Mouse (Mus musculus) adrenal gland, adult (tissue): ENCODE results near the gene Gm9803.
A peak's percentile ranks its signal among the peaks of the same experiment; 100 is the strongest.
"Not testable (repeated sequence)": the region's sequence is repeated elsewhere in the genome, so short reads cannot be mapped to it uniquely, and the experiment has no call there.

Source experiments
- DNase-seq, 2 experiments: peaks; one replicate each; pipeline ENCODE4 v3.0.0; 2022 to 2023; ENCODE audit warnings: low spot score in 1 of 2; ENCODE audit not compliant: inconsistent age in 2 of 2

Gene Gm9803

GRCm38 (mm10) chr10:43523931-43524330, at the start of gene Gm9803:
TSS of gene Gm9803 (plus strand) at chr10:43524084.
- not testable (repeated sequence) for DNase-seq

GRCm38 (mm10) chr10:43475376-43475775, 48.5 kb upstream of the Gm9803 start:
- DNase-seq: peak in 1 of 2 experiments; percentile 59

DNA sequence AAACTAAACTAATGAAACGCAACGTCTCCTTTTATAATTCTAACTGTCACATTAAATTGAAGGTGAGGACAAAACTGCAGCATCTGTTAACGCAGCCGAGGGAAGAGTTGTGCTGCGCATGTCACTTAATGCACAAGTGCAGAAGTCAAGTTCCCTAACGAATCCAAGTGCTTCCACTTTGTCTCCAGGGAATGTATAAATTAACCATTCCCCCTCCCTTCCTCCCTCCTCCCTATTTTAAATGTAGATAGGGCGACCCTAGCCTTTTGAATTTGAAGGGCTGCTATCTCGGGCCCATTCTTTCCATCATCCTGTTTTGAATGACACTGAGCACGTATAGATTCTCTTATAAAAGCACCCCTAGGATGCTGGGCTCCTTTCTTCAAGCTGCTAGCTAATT, 46.4 kb upstream of the Gm9803 start:
- no peak for DNase-seq

DNA sequence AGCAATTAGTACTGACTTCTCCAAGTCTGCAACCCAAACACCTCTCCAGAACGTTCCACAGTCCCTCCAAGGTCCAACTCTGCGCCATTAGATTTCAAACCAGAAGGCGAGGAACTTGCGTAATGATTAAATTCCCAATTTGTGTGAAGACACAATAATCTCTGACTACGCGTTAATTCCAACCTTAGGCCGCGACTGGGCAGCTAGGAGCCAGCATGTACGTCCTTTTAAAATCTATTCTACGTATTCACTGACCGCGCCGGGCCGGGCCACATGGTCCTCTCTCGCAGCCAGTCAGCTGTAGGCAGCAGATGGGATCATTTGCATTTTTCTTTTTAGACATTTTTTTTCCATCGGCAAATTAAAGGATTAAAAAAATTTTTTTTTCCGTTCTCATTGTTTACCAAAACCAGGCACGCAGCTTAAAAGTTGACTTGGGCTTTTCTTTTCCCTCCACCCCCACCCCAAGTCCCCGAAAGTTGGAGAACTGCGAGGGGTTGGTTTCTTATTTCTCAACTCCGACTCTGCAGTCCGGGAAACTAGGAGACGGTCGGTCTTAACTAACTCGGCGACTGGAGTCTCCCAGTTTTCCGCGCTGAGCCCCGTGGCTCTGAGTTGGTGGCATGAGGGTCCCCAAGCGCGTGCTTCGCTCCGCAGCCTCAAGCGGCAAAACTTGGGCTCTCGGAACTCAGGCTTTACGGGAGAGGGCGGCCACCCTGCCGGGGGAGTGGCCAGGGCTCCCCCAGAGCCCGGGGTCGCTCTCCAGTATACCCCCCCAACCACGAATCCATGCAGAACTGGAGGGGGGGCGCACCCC, 45.8 kb upstream of the Gm9803 start:
- peak; percentile 75 to 87 for DNase-seq

DNA sequence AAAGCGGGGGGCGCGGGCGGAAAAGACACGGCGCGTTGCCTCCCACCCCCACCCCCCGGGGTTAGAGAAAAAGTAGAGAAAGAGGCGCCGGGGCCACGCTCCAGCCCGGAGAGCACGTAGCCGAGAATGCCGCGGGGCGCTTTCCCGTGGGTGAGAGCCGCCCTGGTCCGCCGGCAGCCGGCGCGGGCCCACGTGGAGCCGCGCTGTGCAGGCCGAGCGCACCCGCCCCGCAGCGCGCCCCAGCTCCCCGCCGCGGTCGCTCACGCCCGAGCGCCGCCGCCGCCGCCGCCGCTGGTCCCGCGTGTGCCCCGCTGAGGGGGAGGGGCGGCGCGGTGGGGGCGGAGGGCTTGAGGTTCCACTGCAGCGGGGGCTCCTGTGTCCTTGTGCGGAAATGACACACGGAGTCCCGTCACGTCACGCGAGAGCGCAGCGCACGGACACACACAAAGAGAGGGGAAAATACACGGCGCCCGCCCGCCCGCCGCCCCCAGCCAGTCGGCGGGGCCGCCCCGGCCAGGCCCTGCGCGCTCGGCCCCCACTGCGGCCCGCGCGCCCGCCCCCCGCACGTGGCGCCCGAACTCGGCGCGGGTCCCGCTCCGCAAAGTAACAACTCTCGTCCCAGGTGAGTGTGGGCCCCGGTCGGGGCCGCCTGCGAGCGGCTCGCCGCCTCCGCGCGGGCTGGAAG, 45.0 kb upstream of the Gm9803 start, which contains the start of gene Bend3:
Bend3 (plus strand) TSS at position 81 of the 685 bp plus-strand sequence.
- DNase-seq: peak in 1 of 2 experiments; percentile 67

DNA sequence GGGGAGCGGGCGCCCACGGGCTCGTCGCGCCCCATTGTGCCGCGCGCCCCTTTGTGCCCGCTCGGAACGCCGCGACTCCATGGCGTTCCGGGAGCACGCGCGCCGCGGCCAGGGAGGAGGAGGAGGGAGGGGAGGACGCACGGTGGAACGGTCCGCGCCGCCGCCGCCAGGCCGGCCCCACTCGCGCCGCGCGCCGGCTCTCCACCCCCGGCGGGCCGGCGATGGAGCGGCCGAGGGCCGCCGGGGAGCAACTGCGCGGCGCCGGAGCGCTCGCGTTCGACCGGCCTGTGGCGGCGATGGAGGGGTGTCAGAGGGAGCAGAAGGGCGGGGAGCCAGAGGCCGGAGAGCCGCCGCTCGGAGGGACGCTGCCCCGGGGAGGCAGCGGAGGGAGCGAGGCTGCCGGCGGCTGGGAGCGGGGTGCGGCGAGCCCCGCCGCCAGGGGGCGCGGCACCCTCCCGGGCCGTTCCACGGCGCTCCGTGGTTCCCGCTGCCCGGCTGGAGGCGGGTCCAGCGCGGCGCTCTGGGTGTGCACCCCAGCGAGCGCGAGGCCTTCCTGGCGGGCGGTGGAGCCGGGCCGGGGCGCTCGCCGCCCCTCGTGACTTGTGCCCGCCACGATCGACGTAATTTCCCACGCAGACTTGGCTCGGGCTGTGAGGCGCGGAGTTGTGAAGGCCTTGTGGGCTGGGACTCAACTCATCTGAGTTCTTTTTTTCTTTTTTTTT, 44.3 kb upstream of the Gm9803 start:
- DNase-seq: peak; percentile 93 to 96

GRCm38 (mm10) chr10:43480227-43480849, 43.5 kb upstream of the Gm9803 start:
- DNase-seq: no peak

- DNase-seq: no peak
Observed at GRCm38 (mm10) chr10:43481179-43481578, 42.7 kb upstream of the Gm9803 start.

DNA sequence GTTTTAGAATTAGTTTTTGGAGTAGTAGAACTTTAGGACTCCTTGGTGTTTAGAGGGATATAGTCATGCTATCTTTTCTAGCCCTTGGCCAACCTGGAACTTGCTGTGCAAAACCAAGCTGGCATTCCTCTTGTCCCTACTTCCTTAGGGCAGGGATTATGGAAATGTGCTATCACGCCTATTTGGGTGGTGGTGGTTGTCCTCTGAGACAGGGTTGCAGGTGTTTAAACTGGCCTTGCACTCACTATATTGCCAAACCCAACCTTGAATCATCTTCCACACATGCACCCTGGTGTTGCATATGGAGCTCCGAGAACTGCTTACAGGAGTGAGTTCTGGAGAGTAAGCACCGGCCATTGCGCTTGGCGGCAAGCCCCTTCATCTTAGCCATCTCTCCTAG, 41.9 kb upstream of the Gm9803 start:
- no peak for DNase-seq

DNA sequence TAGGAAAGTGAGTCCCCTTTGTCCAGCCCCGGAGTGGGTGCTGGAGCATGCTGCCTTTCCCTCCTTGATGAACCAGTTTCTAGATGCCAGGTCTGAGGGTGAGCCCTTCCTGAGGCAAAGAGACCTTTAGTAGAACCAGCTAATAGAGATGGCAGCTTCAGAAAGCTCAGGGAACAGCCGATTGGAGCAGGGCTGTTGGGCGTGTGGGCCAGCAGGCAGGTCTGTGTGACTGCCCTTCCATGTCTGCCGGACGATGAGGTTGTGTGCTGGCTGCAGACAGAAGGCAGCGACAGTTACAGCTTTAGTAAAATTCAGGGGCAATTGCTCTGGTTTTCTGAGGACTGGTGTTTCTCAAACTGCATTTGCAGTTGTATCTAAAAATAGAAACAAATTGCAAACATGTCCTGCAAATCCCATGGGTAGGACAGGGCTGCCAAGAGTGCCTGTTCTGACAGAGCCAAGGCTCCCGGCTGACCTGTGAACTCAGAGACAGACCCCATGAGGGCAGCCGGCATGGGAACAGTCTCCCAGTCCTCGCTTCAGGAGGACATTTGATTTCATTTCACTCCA, 40.4 kb upstream of the Gm9803 start:
- peak in 1 of 2 experiments; percentile 68 for DNase-seq

- no peak for DNase-seq
Observed at GRCm38 (mm10) chr10:43485751-43486268, 38.1 kb upstream of the Gm9803 start.

- DNase-seq: no peak
Observed at GRCm38 (mm10) chr10:43487441-43488010, 36.4 kb upstream of the Gm9803 start.

DNA sequence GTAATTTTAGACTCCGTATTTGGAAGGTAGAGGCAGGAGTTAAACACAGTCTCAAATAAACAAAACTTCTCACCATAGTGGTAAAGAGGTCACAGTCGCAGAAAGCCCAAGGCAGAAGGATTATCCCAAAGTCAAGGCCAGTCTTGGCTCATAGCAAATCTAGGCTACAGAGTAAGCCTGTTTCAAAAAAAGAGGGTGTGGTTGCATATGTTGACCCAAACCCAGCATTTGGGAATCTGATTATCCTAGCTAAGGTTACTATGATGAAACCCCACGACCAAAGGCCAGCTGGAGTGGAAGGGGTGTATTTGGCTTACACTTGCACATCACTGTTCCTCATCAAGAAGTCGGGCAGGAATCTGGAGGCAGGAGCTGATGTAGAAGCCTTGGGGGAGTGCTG, 35.6 kb upstream of the Gm9803 start:
- no peak for DNase-seq

DNA sequence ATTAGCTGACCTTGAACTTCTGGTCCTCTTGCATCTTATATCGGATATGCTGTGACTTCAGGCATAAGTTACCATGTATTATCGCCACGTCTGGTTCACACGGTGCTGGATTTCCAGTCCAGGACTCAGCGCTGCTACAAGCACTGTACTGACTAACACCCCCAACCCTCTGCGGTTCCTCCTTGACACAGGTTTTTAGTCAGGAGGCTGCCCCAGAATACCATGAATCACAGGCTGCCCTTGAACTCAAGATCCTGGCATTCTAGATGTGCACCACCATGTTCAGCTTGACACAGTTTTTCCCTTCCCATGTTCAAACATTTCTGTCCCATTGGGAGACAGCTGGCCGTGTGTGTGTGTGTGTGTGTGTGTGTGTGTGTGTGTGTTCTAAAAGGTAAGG, 34.7 kb upstream of the Gm9803 start:
- peak in 1 of 2 experiments; percentile 62 for DNase-seq

GRCm38 (mm10) chr10:43489550-43489949, 34.3 kb upstream of the Gm9803 start:
- no peak for DNase-seq

- no peak for DNase-seq
Observed at GRCm38 (mm10) chr10:43490034-43490433, 33.9 kb upstream of the Gm9803 start.

- no peak for DNase-seq
Observed at GRCm38 (mm10) chr10:43490846-43491245, 33.0 kb upstream of the Gm9803 start.

DNA sequence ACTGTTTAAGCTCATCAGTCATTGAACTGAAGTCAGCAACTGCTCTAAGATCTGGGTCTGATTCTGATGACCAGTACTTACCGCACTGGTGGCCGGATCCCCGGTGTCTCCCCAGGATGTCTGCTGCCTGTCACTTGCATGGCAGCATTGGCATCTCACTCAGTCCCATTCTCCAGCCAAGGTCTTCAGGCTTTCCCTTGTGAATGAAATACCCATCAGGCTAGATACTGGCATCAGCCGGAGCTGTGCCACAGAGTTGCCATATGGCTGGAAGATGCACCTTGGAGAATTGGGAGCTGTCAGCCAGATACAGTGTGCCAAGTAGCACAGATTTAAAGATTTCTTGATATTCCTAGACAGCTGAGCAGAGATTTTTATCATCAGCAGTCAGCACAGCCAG, 21.3 kb upstream of the Gm9803 start:
- no peak for DNase-seq

- DNase-seq: no peak
Observed at GRCm38 (mm10) chr10:43504291-43504690, 19.6 kb upstream of the Gm9803 start.

DNA sequence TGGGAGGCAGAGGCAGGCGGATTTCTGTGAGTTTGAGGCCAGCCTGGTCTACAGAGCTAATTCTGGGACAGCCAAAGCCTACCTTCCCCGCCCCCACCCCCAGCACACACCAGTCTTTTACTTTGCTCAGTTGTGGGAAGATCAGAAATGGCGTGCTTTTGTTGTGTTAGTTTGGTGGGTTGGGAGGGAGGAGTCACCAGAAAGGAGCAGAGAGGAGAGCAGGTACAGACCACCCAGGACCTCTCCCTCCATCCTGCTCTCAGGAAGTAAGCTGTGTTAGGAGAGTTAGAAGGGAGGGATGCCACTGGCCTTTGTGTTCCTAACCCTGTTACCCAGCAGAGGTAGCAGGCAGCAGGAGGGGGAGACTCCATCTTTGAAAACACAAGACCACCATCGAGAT, 16.8 kb upstream of the Gm9803 start:
- no peak for DNase-seq
